Mouse (Mus musculus) liver, embryonic 14 days (tissue): ENCODE measurements around the gene Malsu1. TPM values are rescaled to one million over a fixed set of nuclear protein-coding genes. Genes with fewer than 3 reads are reported as not detected.

Source experiments
- polyA plus RNA-seq: library from polyadenylated mRNA; depleted of rRNA; stranded (reverse); fragments of >200 nt; gene quantifications from 2 replicates; pipeline ENCODE4 v1.2.3, GENCODE M21; 2012; rRNA removed

Gene Malsu1
- polyA plus RNA-seq, result 9.2 and 10.6 TPM in 2 replicates

GRCm38 (mm10) chr6:49073304-49074116 is at the start of gene Malsu1:
Gene Malsu1 (plus strand): TSS chr6:49073795.

GRCm38 (mm10) chr6:49036275-49037267 is 37.0 kb upstream of the Malsu1 start, which contains the start of gene Gpnmb:
Gene Gpnmb (plus strand): TSS chr6:49036546.

Other genes starting within 250 kb of the Malsu1 start
- 26.8 and 36.0 TPM in 2 replicates for gene Tmem176a, start 232.9 kb upstream of the Malsu1 start, polyA plus RNA-seq
- 97.3 and 116 TPM in 2 replicates for gene Tmem176b, start 232.3 kb upstream of the Malsu1 start, polyA plus RNA-seq
- gene Aoc1, start 200.9 kb upstream of the Malsu1 start, polyA plus RNA-seq, result 0.03 TPM in 1 of 2 replicates, not detected in the other
- not detected in 2 replicates for gene 1600015I10Rik, start 143.9 kb upstream of the Malsu1 start, polyA plus RNA-seq
- not detected in 2 replicates for gene Doxl2, start 98.8 kb upstream of the Malsu1 start, polyA plus RNA-seq
- not detected in 2 replicates for gene Svs1, start 86.9 kb upstream of the Malsu1 start, polyA plus RNA-seq
- gene Gpnmb, start 37.2 kb upstream of the Malsu1 start, polyA plus RNA-seq, result 0.46 and 0.51 TPM in 2 replicates
- 8.6 and 9.1 TPM in 2 replicates for gene Igf2bp3, start 141.2 kb downstream of the Malsu1 start, polyA plus RNA-seq
- 62.6 and 72.6 TPM in 2 replicates for gene Tra2a, start 190.2 kb downstream of the Malsu1 start, polyA plus RNA-seq
- 1.4 TPM in 2 replicates for gene Ccdc126, start 245.5 kb downstream of the Malsu1 start, polyA plus RNA-seq